Mouse (Mus musculus) midbrain, embryonic 13.5 days (tissue): ENCODE measurements around the gene Cpsf3. TPM values are rescaled to one million over a fixed set of nuclear protein-coding genes. Genes with fewer than 3 reads are reported as not detected.
A peak's percentile ranks its signal among the peaks of the same experiment; 100 is the strongest.

Experiments
- ATAC-seq: fragments of 200-750 bp; cut with Nextera tagmentation; 2 replicates; pipeline ENCODE4 v1.8.0; 2017; ENCODE audit warnings: mild to moderate bottlenecking, moderate TSS enrichment, moderate library complexity
- H3K27ac ChIP-seq: fragments of 300-500 bp; sonication (generic); 2 replicates; pipeline ENCODE4 v1.5.1; 2015; ENCODE audit warnings: inconsistent platforms, mild to moderate bottlenecking, moderate library complexity
- H3K27me3 ChIP-seq: fragments of 300-500 bp; sonication (generic); 2 replicates; pipeline ENCODE4 v1.6.1; 2015; ENCODE audit warnings: mild to moderate bottlenecking, inconsistent platforms
- H3K36me3 ChIP-seq: fragments of 300-500 bp; sonication (generic); 2 replicates; pipeline ENCODE4 v1.6.1; 2015; ENCODE audit warnings: mild to moderate bottlenecking, inconsistent platforms
- H3K4me1 ChIP-seq: fragments of 300-500 bp; sonication (generic); replicated peaks from 2 replicates; pipeline ENCODE4 v1.6.1; 2015; ENCODE audit warnings: inconsistent platforms
- H3K4me2 ChIP-seq: fragments of 300-500 bp; sonication (generic); replicated peaks from 2 replicates; pipeline ENCODE4 v1.6.1; 2015; ENCODE audit warnings: moderate library complexity, mild to moderate bottlenecking, inconsistent platforms
- H3K4me3 ChIP-seq: fragments of 300-500 bp; sonication (generic); replicated peaks from 2 replicates; pipeline ENCODE4 v1.5.1; 2015; ENCODE audit warnings: mild to moderate bottlenecking, inconsistent platforms
- H3K9ac ChIP-seq: fragments of 300-500 bp; sonication (generic); replicated peaks from 2 replicates; pipeline ENCODE4 v1.6.1; 2015; ENCODE audit warnings: mild to moderate bottlenecking, inconsistent platforms
- H3K9me3 ChIP-seq: fragments of 300-500 bp; sonication (generic); 2 replicates; pipeline ENCODE4 v1.6.1; 2016; ENCODE audit warnings: mild to moderate bottlenecking, inconsistent platforms
- WGBS: fragments of 180-500 bp; shearing (Covaris S2); methylation state at CpG from one replicate; pipeline ENCODE4 v1.1.7; 2015; 5-methylcytosine and 5-hydroxymethylcytosine counted together
- polyA plus RNA-seq: library from polyadenylated mRNA; unstranded; fragments of >200 nt; fragmentation: Nextera tagmentation; extraction: Ambion mirVana; gene quantifications from 2 replicates; pipeline ENCODE4 v1.2.1, GENCODE M21; 2015

Cpsf3 gene
- polyA plus RNA-seq, 1 experiment from 2014 or later: 116 TPM

GRCm38 (mm10) chr12:21346972-21347371, 61.8 kb downstream of the Cpsf3 start:
- Histone ChIP-seq H3K9me3 (0 out of 2 replicates have a peak, but pooled peaks cover 3% of the 10 kb centered on the region), H3K4me3 (no peak overlapping the region), H3K36me3 (peaks cover 43% of the 10 kb centered on the region), H3K27ac (no peak overlapping the region), H3K27me3 (no peaks in the 10 kb centered on the region), H3K4me1 (peaks cover 3% of the 10 kb centered on the region; the same call in 1 of the 2 replicates), H3K4me2 (no peak overlapping the region), H3K9ac (no peak overlapping the region)
- no peak for ATAC-seq
- WGBS: 82% methylated on average over 7 of the region's 7 CpGs

- Histone ChIP-seq H3K9ac (no peak overlapping the region), H3K4me3 (no peak overlapping the region), H3K4me2 (no peak overlapping the region), H3K4me1 (peaks cover 3% of the 10 kb centered on the region; the same call in 1 of the 2 replicates), H3K27me3 (no peaks in the 10 kb centered on the region), H3K36me3 (peaks cover 55% of the 10 kb centered on the region), H3K27ac (no peak overlapping the region; the same call in 1 of the 2 replicates), H3K9me3 (0 out of 2 replicates have a peak, but pooled peaks cover 3% of the 10 kb centered on the region)
- 8% methylated on average over 7 of the region's 7 CpGs for WGBS
- ATAC-seq: peak; percentile 76
Measured at GRCm38 (mm10) chr12:21350113-21350876, 65.1 kb downstream of the Cpsf3 start.

- 0 out of 2 replicates have a peak, but pooled peaks cover 3% of the 10 kb centered on the region for H3K9me3 ChIP-seq
- no peak overlapping the region for H3K4me2 ChIP-seq
- H3K4me1 ChIP-seq: peaks cover 3% of the 10 kb centered on the region; the same call in 1 of the 2 replicates
- H3K36me3 ChIP-seq: peaks cover 55% of the 10 kb centered on the region
- H3K4me3 ChIP-seq: no peak overlapping the region
- 97% methylated on average over 8 of the region's 8 CpGs for WGBS
- H3K27ac ChIP-seq: no peak overlapping the region
- H3K9ac ChIP-seq: no peak overlapping the region
- no peaks in the 10 kb centered on the region for H3K27me3 ChIP-seq
- no peak for ATAC-seq
Measured at GRCm38 (mm10) chr12:21353681-21354080, 68.5 kb downstream of the Cpsf3 start.

DNA sequence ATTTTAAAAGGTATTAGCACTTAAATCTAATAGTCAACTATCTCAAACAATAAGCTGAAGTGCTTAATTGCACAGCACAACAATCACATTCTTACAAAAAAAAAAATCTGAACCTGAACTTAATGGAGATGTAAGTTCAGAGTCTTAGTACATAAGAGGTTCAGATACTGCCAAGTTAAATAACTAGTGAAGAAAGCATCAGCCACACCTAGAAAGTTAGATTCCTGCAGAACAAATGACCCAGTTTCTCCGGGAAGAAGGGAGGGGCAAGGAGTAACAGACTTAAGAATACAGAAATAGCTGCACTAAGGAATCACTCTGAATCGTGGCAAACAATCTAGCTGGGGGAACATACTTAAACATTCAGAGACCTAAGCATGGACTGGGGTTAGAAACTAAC, 77.5 kb downstream of the Cpsf3 start:
- H3K36me3 ChIP-seq: peaks cover 2% of the 10 kb centered on the region; the same call in 1 of the 2 replicates
- no peak for ATAC-seq
- H3K4me3 ChIP-seq: no peak overlapping the region
- H3K4me2 ChIP-seq: no peak overlapping the region
- 93% methylated on average over 2 of the region's 2 CpGs for WGBS
- no peak overlapping the region for H3K9ac ChIP-seq
- no peaks in the 10 kb centered on the region for H3K4me1 ChIP-seq
- H3K27ac ChIP-seq: no peak overlapping the region
- no peaks in the 10 kb centered on the region for H3K9me3 ChIP-seq
- no peaks in the 10 kb centered on the region for H3K27me3 ChIP-seq

DNA sequence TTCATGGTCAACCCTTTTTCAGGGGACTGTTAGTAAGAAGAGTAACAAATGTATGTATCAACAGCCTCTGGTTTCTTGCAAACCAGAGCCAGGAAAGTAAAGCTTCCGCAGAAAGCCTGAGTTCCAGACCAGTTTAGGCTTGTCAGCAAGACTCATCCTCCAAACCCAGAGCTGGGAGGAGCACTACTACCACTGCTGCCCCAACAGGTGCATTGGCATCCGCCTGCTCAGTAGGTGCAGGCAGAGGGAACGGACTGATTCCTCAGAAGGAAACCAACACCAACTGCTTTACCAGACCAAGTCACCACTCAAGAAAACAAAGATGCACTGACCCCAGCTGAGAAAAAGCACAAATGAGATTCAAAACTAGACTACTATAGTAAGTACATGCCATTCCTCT, 78.0 kb downstream of the Cpsf3 start:
- Histone ChIP-seq H3K4me2 (no peak overlapping the region), H3K4me3 (no peak overlapping the region), H3K4me1 (no peaks in the 10 kb centered on the region), H3K9me3 (no peaks in the 10 kb centered on the region), H3K9ac (no peak overlapping the region), H3K36me3 (peaks cover 2% of the 10 kb centered on the region; the same call in 1 of the 2 replicates), H3K27ac (no peak overlapping the region), H3K27me3 (no peaks in the 10 kb centered on the region)
- 96% methylated on average over 3 of the region's 3 CpGs for WGBS
- no peak for ATAC-seq

Other genes starting within 250 kb of the Cpsf3 start
- gene Itgb1bp1, start 893 bp downstream of the Cpsf3 start, polyA plus RNA-seq: 37.2 and 40.3 TPM in 2 replicates
- 44.7 and 45.1 TPM in 2 replicates for gene Iah1, start 31.0 kb downstream of the Cpsf3 start, polyA plus RNA-seq
- 21.0 and 23.0 TPM in 2 replicates for gene Adam17, start 88.2 kb downstream of the Cpsf3 start, polyA plus RNA-seq
- gene Ywhaq, start 132.2 kb downstream of the Cpsf3 start, polyA plus RNA-seq: 1,158 and 1,235 TPM in 2 replicates